ENCODE assay signal across 26 mouse cellular contexts in the genomic region with DNA sequence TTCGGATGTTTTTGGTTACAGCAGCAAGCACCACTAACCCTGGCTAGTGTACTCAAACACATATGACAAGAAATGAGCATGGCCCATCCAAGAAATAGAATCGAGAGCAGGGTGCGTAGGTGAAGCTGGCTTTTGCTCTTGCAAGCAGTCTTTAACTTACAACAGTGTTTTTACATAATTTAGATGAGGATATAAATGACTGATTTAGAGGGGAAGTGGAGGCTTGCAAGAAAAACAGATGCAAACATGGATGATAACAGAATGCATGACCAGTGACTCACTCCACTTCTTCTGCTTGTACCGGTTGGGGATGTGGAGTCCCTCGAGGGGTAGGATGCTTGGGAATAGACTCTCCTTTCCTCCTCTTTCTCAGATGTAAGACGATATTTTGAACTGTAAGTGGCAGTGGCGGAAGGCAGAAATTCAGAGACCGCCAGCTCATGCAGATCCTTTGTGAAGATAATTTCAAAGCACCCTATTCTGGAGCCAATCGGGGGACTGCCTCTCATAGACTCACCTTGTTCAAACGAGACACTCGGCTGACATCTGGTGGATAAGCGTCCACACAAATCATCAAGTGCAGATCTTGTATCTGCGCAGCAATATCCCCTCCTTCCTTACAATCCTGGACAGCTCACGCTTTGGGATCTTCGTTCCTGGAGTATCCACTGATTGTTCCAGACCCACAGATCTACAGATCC.
DNase-seq lines count a peak whose midpoint lies in the region; TF ChIP-seq lines count a peak whose summit lies in the region.
"Had no signal": no experiment of that assay in that cellular context is flagged by ENCODE, and none has a peak within 500 bp of the region (broad histone marks: within the 10 kb centered on the region; RNA-seq: fewer than 3 reads in every experiment).

No protein-coding gene starts in this region.

- peak overlapping the region; percentile 74 for H3K27ac ChIP-seq in left cerebral cortex, adult 2 months
- H3K27ac ChIP-seq in cortical plate, adult 2 months (ENCODE audit: insufficient read depth, low read length): peak overlapping the region; percentile 45
- H3K27ac ChIP-seq: embryonic facial prominence, embryonic 12.5 days; heart, embryonic 13.5 days; kidney, embryonic 15.5 days; limb, embryonic 13.5 days; liver, embryonic 13.5 days; midbrain, embryonic 13.5 days; neural tube, embryonic 12.5 days; stomach, postnatal 0 days had no signal

- intact Hi-C loops in left cerebral cortex, adult 2 months (cut with DNase I): no loop called here
- intact Hi-C loops in left cerebral cortex, postnatal 10 days (cut with DNase I): no loop called here

- TF ChIP-seq POLR2A in cortical plate, adult 2 months (IDR thresholded peaks at IDR 0.05; ENCODE audit: extremely low read depth, insufficient read depth, low read length): no peak

- DNase-seq in frontal cortex, postnatal 36 days (ENCODE audit: low spot score in 2 of 2): peak; percentile 30 to 58
- no peak for DNase-seq in frontal cortex, postnatal 14 days (ENCODE audit: low spot score in 2 of 2)
- no peak for DNase-seq in left cerebral cortex, adult 2 months (ENCODE audit: extremely low spot score in 1 of 2, low spot score in 2 of 2)
- DNase-seq in left cerebral cortex, postnatal 10 days (ENCODE audit: extremely low spot score in 1 of 2, low spot score in 2 of 2): no peak
- peak; percentile 46 for DNase-seq in right cerebral cortex, adult 18-20 months
- no peak for DNase-seq in right cerebral cortex, postnatal 4 days
- DNase-seq in Muller cell, postnatal 12 days (ENCODE audit: inconsistent ontology term): no peak
- DNase-seq: adrenal gland, adult 2 months; cerebellum, adult 18-20 months; cerebellum, postnatal 14 days; gastrocnemius, postnatal 14 days; heart, adult 18-20 months; heart, postnatal 14 days; kidney, adult 11 months; kidney, postnatal 36 days; liver, embryonic 13.5 days; lung, adult 2 months; lung, postnatal 14 days had no signal

- H3K4me1 ChIP-seq in cortical plate, adult 2 months (ENCODE audit: control insufficient read depth, insufficient read depth, low read length): peaks cover 5% of the 10 kb centered on the region
- H3K4me1 ChIP-seq: embryonic facial prominence, embryonic 12.5 days; heart, embryonic 13.5 days; kidney, embryonic 15.5 days; limb, embryonic 13.5 days; liver, embryonic 13.5 days; midbrain, embryonic 13.5 days; neural tube, embryonic 12.5 days had no signal

- no peak overlapping the region for H3K4me3 ChIP-seq in left cerebral cortex, adult 2 months
- H3K4me3 ChIP-seq in cortical plate, adult 2 months (ENCODE audit: insufficient read depth, low read length): no peak overlapping the region
- H3K4me3 ChIP-seq: embryonic facial prominence, embryonic 12.5 days; heart, embryonic 13.5 days; kidney, embryonic 15.5 days; limb, embryonic 13.5 days; liver, embryonic 13.5 days; midbrain, embryonic 13.5 days; neural tube, embryonic 12.5 days had no signal

- TF ChIP-seq CTCF in left cerebral cortex, adult 2 months (IDR thresholded peaks at IDR 0.05): peak; percentile 22
- TF ChIP-seq CTCF in cortical plate, adult 2 months (IDR thresholded peaks at IDR 0.05; ENCODE audit: extremely low read depth, insufficient read depth, low read length): peak; percentile 36; the same call in 1 of the 2 replicates

Comparison
In these comparisons a context has a peak if more than half of its experiments do, and no peak if none do; other contexts are left out.
1. DNase-seq: peak in frontal cortex, postnatal 36 days (2 of 2) and right cerebral cortex, adult 18-20 months (single experiment); none in frontal cortex, postnatal 14 days (0 of 2), left cerebral cortex, adult 2 months (0 of 2), left cerebral cortex, postnatal 10 days (0 of 2), right cerebral cortex, postnatal 4 days (single experiment) and Muller cell, postnatal 12 days (single experiment).